Mouse (Mus musculus): Measurements from ENCODE around the gene Tut1. TPM values are rescaled to one million over a fixed set of nuclear protein-coding genes. Genes with fewer than 3 reads are reported as not detected.
A peak's percentile ranks its signal among the peaks of the same experiment; 100 is the strongest.

Tut1 gene
- polyA plus RNA-seq, 1 experiment from 2014 or later = 25.4 TPM

GRCm38 (mm10) chr19:8985891-8986290, 32.2 kb downstream of the Tut1 start:
- Histone ChIP-seq H3K4me1 (peaks cover 73% of the 10 kb centered on the region), H3K9me3 (replicated peaks) (no peaks in the 10 kb centered on the region), H3K9ac (replicated peaks) (no peak overlapping the region), H3K4me3 (replicated peaks) (no peak overlapping the region), H3K4me2 (no peak overlapping the region), H3K27ac (replicated peaks) (no peak overlapping the region), H3K36me3 (no peaks in the 10 kb centered on the region), H3K27me3 (replicated peaks) (peaks cover 35% of the 10 kb centered on the region)
- 76% methylated on average over 5 of the region's 5 CpGs for WGBS
- ATAC-seq (ENCODE audit: low FRiP score) = no peak

- 52% methylated on average over 2 of the region's 2 CpGs for WGBS
- no peak overlapping the region for H3K27ac ChIP-seq (replicated peaks)
- H3K4me1 ChIP-seq = peaks cover 74% of the 10 kb centered on the region
- peaks cover 49% of the 10 kb centered on the region for H3K27me3 ChIP-seq (replicated peaks)
- no peak for ATAC-seq (ENCODE audit: low FRiP score)
- no peak overlapping the region for H3K4me3 ChIP-seq (replicated peaks)
- no peak overlapping the region for H3K4me2 ChIP-seq
- no peak overlapping the region for H3K9ac ChIP-seq (replicated peaks)
- H3K36me3 ChIP-seq = no peaks in the 10 kb centered on the region
- H3K9me3 ChIP-seq (replicated peaks) = no peaks in the 10 kb centered on the region
These were observed 34.2 kb downstream of the Tut1 start for GRCm38 (mm10) chr19:8987816-8988215.

- no peak overlapping the region for H3K9ac ChIP-seq (replicated peaks)
- H3K27me3 ChIP-seq (replicated peaks) = peaks cover 49% of the 10 kb centered on the region
- peak overlapping the region; percentile 80 for H3K4me2 ChIP-seq
- peak overlapping the region; percentile 48 for H3K4me3 ChIP-seq (replicated peaks)
- H3K36me3 ChIP-seq = no peaks in the 10 kb centered on the region
- WGBS = 19% methylated on average over 15 of the region's 15 CpGs
- peaks cover 74% of the 10 kb centered on the region for H3K4me1 ChIP-seq
- no peak for ATAC-seq (ENCODE audit: low FRiP score)
- no peaks in the 10 kb centered on the region for H3K9me3 ChIP-seq (replicated peaks)
- H3K27ac ChIP-seq (replicated peaks) = no peak overlapping the region
These were observed 34.9 kb downstream of the Tut1 start for GRCm38 (mm10) chr19:8988346-8989065.

- peak; percentile 29 for ATAC-seq (ENCODE audit: low FRiP score)
- H3K4me2 ChIP-seq = peak within 1 kb of the TSS; percentile 80
- H3K27ac ChIP-seq (replicated peaks) = peak within 1 kb of the TSS; percentile 75
- 1% methylated on average over 41 of the region's 42 CpGs for WGBS
- peak within 1 kb of the TSS; percentile 48 for H3K4me3 ChIP-seq (replicated peaks)
- peak within 1 kb of the TSS; percentile 53 for H3K9ac ChIP-seq (replicated peaks)
- H3K27me3 ChIP-seq (replicated peaks) = peaks cover 49% of the 10 kb centered on the region
- peaks cover 68% of the 10 kb centered on the region for H3K4me1 ChIP-seq
- H3K36me3 ChIP-seq = no peaks in the 10 kb centered on the region
- no peaks in the 10 kb centered on the region for H3K9me3 ChIP-seq (replicated peaks)
These were observed 35.5 kb downstream of the Tut1 start, which contains the start of gene Ahnak for GRCm38 (mm10) chr19:8989066-8989566. Ahnak (plus strand) TSS chr19:8989284.

- peak; percentile 34 for ATAC-seq (ENCODE audit: low FRiP score)
- peaks cover 49% of the 10 kb centered on the region for H3K27me3 ChIP-seq (replicated peaks)
- H3K9me3 ChIP-seq (replicated peaks) = no peaks in the 10 kb centered on the region
- peak overlapping the region; percentile 48 for H3K4me3 ChIP-seq (replicated peaks)
- under 1% methylated on average over 49 of the region's 53 CpGs for WGBS
- peak overlapping the region; percentile 75 for H3K27ac ChIP-seq (replicated peaks)
- H3K9ac ChIP-seq (replicated peaks) = peak overlapping the region; percentile 53
- H3K4me1 ChIP-seq = peaks cover 61% of the 10 kb centered on the region
- no peaks in the 10 kb centered on the region for H3K36me3 ChIP-seq
- peak overlapping the region; percentile 80 for H3K4me2 ChIP-seq
These were observed 36.2 kb downstream of the Tut1 start for GRCm38 (mm10) chr19:8989567-8990431.

GRCm38 (mm10) chr19:8990432-8991102, 36.9 kb downstream of the Tut1 start:
- H3K4me3 ChIP-seq (replicated peaks) = peak overlapping the region; percentile 48
- peak; percentile 32 for ATAC-seq (ENCODE audit: low FRiP score)
- H3K27me3 ChIP-seq (replicated peaks) = peaks cover 49% of the 10 kb centered on the region
- no peaks in the 10 kb centered on the region for H3K36me3 ChIP-seq
- H3K4me2 ChIP-seq = peak overlapping the region; percentile 80
- H3K4me1 ChIP-seq = peaks cover 53% of the 10 kb centered on the region
- H3K9ac ChIP-seq (replicated peaks) = peak overlapping the region; percentile 32; the same call in 1 of the 2 replicates
- no peaks in the 10 kb centered on the region for H3K9me3 ChIP-seq (replicated peaks)
- H3K27ac ChIP-seq (replicated peaks) = peak overlapping the region; percentile 45; the same call in 1 of the 2 replicates
- 26% methylated on average over 15 of the region's 15 CpGs for WGBS

GRCm38 (mm10) chr19:8991245-8991870, 37.7 kb downstream of the Tut1 start:
- H3K4me2 ChIP-seq = peak overlapping the region; percentile 80
- peaks cover 49% of the 10 kb centered on the region for H3K27me3 ChIP-seq (replicated peaks)
- no peak overlapping the region for H3K9ac ChIP-seq (replicated peaks)
- peaks cover 48% of the 10 kb centered on the region for H3K4me1 ChIP-seq
- no peaks in the 10 kb centered on the region for H3K9me3 ChIP-seq (replicated peaks)
- no peak overlapping the region for H3K27ac ChIP-seq (replicated peaks)
- ATAC-seq (ENCODE audit: low FRiP score) = no peak
- H3K4me3 ChIP-seq (replicated peaks) = peak overlapping the region; percentile 48; the same call in 1 of the 2 replicates
- H3K36me3 ChIP-seq = no peaks in the 10 kb centered on the region
- 80% methylated on average over 4 of the region's 4 CpGs for WGBS

GRCm38 (mm10) chr19:8991871-8992735, 38.5 kb downstream of the Tut1 start:
- Histone ChIP-seq H3K4me3 (replicated peaks) (no peak overlapping the region), H3K9me3 (replicated peaks) (no peaks in the 10 kb centered on the region), H3K4me1 (peaks cover 48% of the 10 kb centered on the region), H3K27ac (replicated peaks) (peak overlapping the region; percentile 48), H3K27me3 (replicated peaks) (peaks cover 49% of the 10 kb centered on the region), H3K9ac (replicated peaks) (no peak overlapping the region), H3K36me3 (no peaks in the 10 kb centered on the region), H3K4me2 (peak overlapping the region; percentile 80)
- 78% methylated on average over 13 of the region's 13 CpGs for WGBS
- ATAC-seq (ENCODE audit: low FRiP score) = no peak

- WGBS = 28% methylated on average over 12 of the region's 12 CpGs
- Histone ChIP-seq H3K36me3 (no peaks in the 10 kb centered on the region), H3K27me3 (replicated peaks) (peaks cover 41% of the 10 kb centered on the region), H3K9me3 (replicated peaks) (no peaks in the 10 kb centered on the region), H3K4me1 (peaks cover 56% of the 10 kb centered on the region), H3K4me3 (replicated peaks) (no peak overlapping the region), H3K27ac (replicated peaks) (peak overlapping the region; percentile 48), H3K9ac (replicated peaks) (no peak overlapping the region), H3K4me2 (peak overlapping the region; percentile 80)
- no peak for ATAC-seq (ENCODE audit: low FRiP score)
These were observed 39.4 kb downstream of the Tut1 start for GRCm38 (mm10) chr19:8992769-8993624.

- Histone ChIP-seq H3K9ac (replicated peaks) (no peak overlapping the region), H3K4me1 (peaks cover 53% of the 10 kb centered on the region), H3K4me3 (replicated peaks) (no peak overlapping the region), H3K27ac (replicated peaks) (no peak overlapping the region), H3K27me3 (replicated peaks) (peaks cover 35% of the 10 kb centered on the region), H3K36me3 (no peaks in the 10 kb centered on the region), H3K4me2 (no peak overlapping the region), H3K9me3 (replicated peaks) (no peaks in the 10 kb centered on the region)
- WGBS = 55% methylated on average over 2 of the region's 2 CpGs
- ATAC-seq (ENCODE audit: low FRiP score) = no peak
These were observed 39.9 kb downstream of the Tut1 start for GRCm38 (mm10) chr19:8993625-8993912.
